Mouse (Mus musculus): ENCODE results near the gene Tacc2. TPM values are rescaled to one million over a fixed set of nuclear protein-coding genes. Genes with fewer than 3 reads are reported as not detected.

The Tacc2 gene
- polyA plus RNA-seq, 1 experiment from 2014 or later, result 2.6 TPM

DNA sequence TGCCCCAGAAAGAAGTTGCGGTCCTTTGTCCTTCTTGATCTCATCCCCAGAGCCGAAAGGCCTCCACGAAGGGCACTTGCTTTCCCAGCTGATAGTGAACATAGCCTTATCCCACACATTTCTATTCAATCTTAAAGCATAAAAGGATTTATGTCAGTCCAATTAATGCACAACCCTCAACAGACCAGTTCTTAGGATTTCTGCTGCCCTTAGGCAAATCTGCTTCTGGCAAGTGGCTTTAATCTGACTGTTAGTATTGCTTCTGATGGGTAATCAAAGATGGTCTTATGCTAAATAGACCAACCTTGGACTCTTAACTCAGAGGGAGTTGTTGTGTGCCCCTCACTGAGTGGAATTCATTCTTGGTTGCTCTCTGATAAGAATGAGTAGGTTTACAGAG is 40.4 kb downstream of the Tacc2 start:
- no peak overlapping the region for H3K9ac ChIP-seq
- no peak overlapping the region for H3K4me3 ChIP-seq (replicated peaks)
- no peak overlapping the region for H3K4me2 ChIP-seq
- no peaks in the 10 kb centered on the region for H3K4me1 ChIP-seq (replicated peaks)
- H3K9me3 ChIP-seq (replicated peaks), result no peaks in the 10 kb centered on the region
- no peaks in the 10 kb centered on the region for H3K36me3 ChIP-seq (replicated peaks)
- H3K27me3 ChIP-seq, result no peaks in the 10 kb centered on the region
- ATAC-seq (ENCODE audit: insufficient read depth), result no peak
- 76% methylated on average over 3 of the region's 3 CpGs for WGBS (ENCODE audit: insufficient replicate concordance)
- no peak overlapping the region for H3K27ac ChIP-seq (replicated peaks)

DNA sequence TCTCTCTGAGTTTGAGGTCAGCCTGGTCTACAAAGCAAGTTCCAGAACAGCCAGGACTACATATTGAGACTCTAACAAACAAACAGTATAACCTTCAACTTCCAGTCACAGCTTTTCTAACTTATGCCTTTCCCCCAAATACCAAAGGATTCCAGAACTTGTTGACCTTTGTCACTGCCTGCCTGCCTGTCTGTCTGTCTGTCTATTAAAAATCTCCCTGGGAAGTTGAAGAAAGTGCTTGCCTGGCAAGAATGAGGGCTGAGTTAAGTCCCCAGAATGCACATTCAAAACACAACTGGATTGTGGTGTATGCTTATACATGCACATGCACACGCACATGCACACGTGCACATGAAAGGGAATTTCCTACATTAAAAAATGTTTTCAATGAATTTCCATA is 43.8 kb downstream of the Tacc2 start:
- 83% methylated on average over 2 of the region's 2 CpGs for WGBS (ENCODE audit: insufficient replicate concordance)
- H3K4me1 ChIP-seq (replicated peaks), result no peaks in the 10 kb centered on the region
- no peak overlapping the region for H3K9ac ChIP-seq
- H3K4me2 ChIP-seq, result no peak overlapping the region
- H3K27ac ChIP-seq (replicated peaks), result no peak overlapping the region
- no peaks in the 10 kb centered on the region for H3K36me3 ChIP-seq (replicated peaks)
- ATAC-seq (ENCODE audit: insufficient read depth), result no peak
- H3K9me3 ChIP-seq (replicated peaks), result no peaks in the 10 kb centered on the region
- no peaks in the 10 kb centered on the region; the same call in 1 of the 2 replicates for H3K27me3 ChIP-seq
- H3K4me3 ChIP-seq (replicated peaks), result no peak overlapping the region

DNA sequence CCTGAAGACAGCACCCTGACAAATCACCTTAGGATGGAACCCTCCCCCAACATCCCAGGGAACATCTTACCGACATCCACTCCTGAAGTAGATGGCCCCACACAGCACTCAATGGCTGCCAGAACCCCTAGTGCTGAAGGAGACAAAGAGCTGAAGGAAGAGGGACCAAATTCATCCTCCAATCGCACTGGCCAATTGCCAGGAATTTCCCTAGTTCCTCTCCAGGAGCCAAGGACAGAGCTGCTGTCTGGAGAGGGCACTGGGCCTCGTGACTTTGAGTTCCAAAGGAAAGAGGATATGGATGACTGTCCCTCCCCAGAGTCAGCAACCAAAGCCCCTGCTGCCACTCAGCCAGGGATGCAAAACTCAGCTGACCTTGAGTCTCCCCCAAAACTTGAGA is 44.7 kb downstream of the Tacc2 start:
- no peak overlapping the region for H3K9ac ChIP-seq
- no peak overlapping the region for H3K4me3 ChIP-seq (replicated peaks)
- no peak for ATAC-seq (ENCODE audit: insufficient read depth)
- no peak overlapping the region for H3K27ac ChIP-seq (replicated peaks)
- WGBS (ENCODE audit: insufficient replicate concordance), result 29% methylated on average over 3 of the region's 3 CpGs
- no peaks in the 10 kb centered on the region for H3K36me3 ChIP-seq (replicated peaks)
- H3K9me3 ChIP-seq (replicated peaks), result no peaks in the 10 kb centered on the region
- H3K27me3 ChIP-seq, result no peaks in the 10 kb centered on the region; the same call in 1 of the 2 replicates
- H3K4me2 ChIP-seq, result no peak overlapping the region
- H3K4me1 ChIP-seq (replicated peaks), result no peaks in the 10 kb centered on the region

DNA sequence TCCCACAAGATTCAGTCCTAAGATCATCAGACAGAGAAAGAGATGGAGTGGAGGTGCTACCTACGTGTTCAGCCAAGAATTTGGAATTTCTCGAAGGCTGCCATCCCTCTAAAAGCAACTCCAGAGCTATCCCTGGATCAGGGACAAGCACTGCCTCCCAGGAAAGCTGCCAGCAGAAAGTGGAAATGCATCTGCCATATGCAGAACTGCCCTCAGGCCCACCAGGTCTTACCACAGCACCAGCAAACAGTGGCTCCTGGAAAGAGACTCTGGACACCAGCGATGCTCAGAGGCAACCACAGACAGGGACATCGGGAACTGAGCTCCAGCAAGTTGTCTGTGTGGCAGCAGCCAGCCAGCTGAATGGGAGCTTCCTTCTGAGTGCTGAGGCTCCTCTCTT is 45.1 kb downstream of the Tacc2 start:
- no peak for ATAC-seq (ENCODE audit: insufficient read depth)
- H3K27ac ChIP-seq (replicated peaks), result no peak overlapping the region
- H3K4me3 ChIP-seq (replicated peaks), result no peak overlapping the region
- no peaks in the 10 kb centered on the region for H3K36me3 ChIP-seq (replicated peaks)
- H3K9me3 ChIP-seq (replicated peaks), result no peaks in the 10 kb centered on the region
- WGBS (ENCODE audit: insufficient replicate concordance), result 38% methylated on average over 4 of the region's 4 CpGs
- H3K27me3 ChIP-seq, result no peaks in the 10 kb centered on the region; the same call in 1 of the 2 replicates
- no peak overlapping the region for H3K4me2 ChIP-seq
- H3K9ac ChIP-seq, result no peak overlapping the region
- no peaks in the 10 kb centered on the region for H3K4me1 ChIP-seq (replicated peaks)

DNA sequence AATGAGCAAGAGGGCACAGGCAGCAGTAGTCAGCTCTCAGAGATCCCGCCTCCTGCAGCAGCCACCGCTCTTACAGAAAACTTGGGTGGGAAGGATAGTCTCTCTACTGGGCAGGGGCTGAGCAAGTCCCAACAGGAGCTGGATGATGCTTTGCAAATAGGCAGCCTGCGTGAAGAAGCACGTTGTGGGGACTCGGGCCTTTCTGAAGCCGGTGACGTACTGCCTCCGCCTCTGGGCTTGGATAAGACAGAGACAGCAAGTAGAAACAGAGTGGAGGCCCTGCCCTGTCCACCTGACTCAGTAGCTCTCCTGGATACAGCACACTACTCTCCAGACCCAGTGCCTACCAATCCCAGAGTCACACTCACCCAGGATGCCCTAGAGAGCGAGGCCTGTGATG is 47.1 kb downstream of the Tacc2 start:
- no peaks in the 10 kb centered on the region for H3K9me3 ChIP-seq (replicated peaks)
- no peaks in the 10 kb centered on the region for H3K4me1 ChIP-seq (replicated peaks)
- H3K27ac ChIP-seq (replicated peaks), result no peak overlapping the region
- H3K4me3 ChIP-seq (replicated peaks), result no peak overlapping the region
- no peaks in the 10 kb centered on the region for H3K36me3 ChIP-seq (replicated peaks)
- H3K27me3 ChIP-seq, result no peaks in the 10 kb centered on the region; the same call in 1 of the 2 replicates
- no peak overlapping the region for H3K9ac ChIP-seq
- H3K4me2 ChIP-seq, result no peak overlapping the region
- ATAC-seq (ENCODE audit: insufficient read depth), result no peak
- 72% methylated on average over 9 of the region's 9 CpGs for WGBS (ENCODE audit: insufficient replicate concordance)

DNA sequence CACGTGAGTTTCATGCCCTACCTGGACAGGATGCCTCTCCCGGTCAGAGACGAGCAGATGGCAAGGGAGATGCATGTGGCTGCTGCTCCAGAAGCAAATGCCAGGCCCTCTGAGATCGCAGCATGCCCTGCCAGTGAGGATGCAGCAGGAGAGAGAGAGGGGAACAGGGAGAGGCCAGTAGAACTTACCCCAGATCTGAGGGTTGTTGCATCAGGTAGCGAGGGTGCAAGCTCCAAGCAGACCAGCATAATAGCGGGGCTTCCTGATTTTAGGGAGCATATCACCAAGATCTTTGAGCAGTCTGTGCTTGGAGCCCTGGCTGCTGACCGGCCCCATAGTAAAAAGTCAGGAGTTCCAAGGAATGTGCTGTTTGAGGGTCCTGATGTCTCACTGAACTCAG is 48.1 kb downstream of the Tacc2 start:
- Histone ChIP-seq H3K27me3 (no peaks in the 10 kb centered on the region; the same call in 1 of the 2 replicates), H3K36me3 (replicated peaks) (no peaks in the 10 kb centered on the region), H3K27ac (replicated peaks) (no peak overlapping the region), H3K9me3 (replicated peaks) (no peaks in the 10 kb centered on the region), H3K4me3 (replicated peaks) (no peak overlapping the region), H3K4me1 (replicated peaks) (no peaks in the 10 kb centered on the region), H3K9ac (no peak overlapping the region), H3K4me2 (no peak overlapping the region)
- 51% methylated on average over 7 of the region's 7 CpGs for WGBS (ENCODE audit: insufficient replicate concordance)
- ATAC-seq (ENCODE audit: insufficient read depth), result no peak

DNA sequence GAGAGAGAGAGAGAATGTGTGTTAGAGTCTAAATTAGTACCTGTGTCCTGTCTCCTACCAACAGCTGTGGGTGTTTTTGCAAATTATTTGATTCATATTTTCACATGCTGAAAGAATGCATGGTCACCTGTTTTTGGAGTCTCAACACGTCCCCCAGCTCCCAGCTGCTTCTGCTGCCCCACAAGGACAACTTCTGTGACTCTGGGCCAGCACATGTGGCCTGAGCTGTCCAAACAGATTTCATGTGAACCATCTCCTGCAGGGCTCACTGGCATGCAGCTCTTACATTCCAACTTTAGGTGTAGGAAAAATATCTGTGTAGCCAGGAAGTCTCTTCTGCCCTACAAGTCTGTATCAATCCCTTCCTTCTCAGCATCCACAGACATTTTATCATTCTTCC is 51.4 kb downstream of the Tacc2 start:
- 15% methylated on average over 1 of the region's 1 CpGs for WGBS (ENCODE audit: insufficient replicate concordance)
- Histone ChIP-seq H3K36me3 (replicated peaks) (no peaks in the 10 kb centered on the region), H3K27me3 (no peaks in the 10 kb centered on the region; the same call in 1 of the 2 replicates), H3K4me2 (no peak overlapping the region), H3K4me1 (replicated peaks) (0 out of 2 replicates have a peak, but pooled peaks cover 4% of the 10 kb centered on the region), H3K9me3 (replicated peaks) (no peaks in the 10 kb centered on the region), H3K4me3 (replicated peaks) (no peak overlapping the region), H3K9ac (no peak overlapping the region), H3K27ac (replicated peaks) (no peak overlapping the region)
- no peak for ATAC-seq (ENCODE audit: insufficient read depth)

DNA sequence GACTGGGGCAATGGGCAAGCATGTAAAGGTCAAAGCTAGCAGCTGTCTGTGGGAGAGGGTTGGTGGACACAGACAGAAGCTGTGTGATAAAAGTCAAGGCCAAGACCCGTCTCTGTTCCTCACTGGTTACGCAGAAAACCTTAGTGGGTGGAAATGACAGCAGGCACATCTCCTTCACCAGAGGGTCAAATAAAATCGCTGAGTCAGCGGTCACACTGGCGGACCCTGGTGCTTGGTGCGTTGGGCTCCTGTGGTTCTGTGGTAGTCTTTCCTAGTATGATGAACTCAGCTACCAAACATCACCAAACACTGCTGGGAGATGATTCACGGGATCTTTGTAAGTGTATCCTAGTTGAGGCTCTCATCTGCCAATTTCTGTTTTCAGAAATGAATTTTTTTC is 52.8 kb downstream of the Tacc2 start:
- H3K4me2 ChIP-seq, result no peak overlapping the region
- WGBS (ENCODE audit: insufficient replicate concordance), result 66% methylated on average over 7 of the region's 7 CpGs
- no peaks in the 10 kb centered on the region for H3K36me3 ChIP-seq (replicated peaks)
- H3K4me3 ChIP-seq (replicated peaks), result no peak overlapping the region
- no peaks in the 10 kb centered on the region; the same call in 1 of the 2 replicates for H3K27me3 ChIP-seq
- no peak overlapping the region for H3K9ac ChIP-seq
- H3K9me3 ChIP-seq (replicated peaks), result no peaks in the 10 kb centered on the region
- H3K27ac ChIP-seq (replicated peaks), result no peak overlapping the region
- ATAC-seq (ENCODE audit: insufficient read depth), result no peak
- 0 out of 2 replicates have a peak, but pooled peaks cover 4% of the 10 kb centered on the region for H3K4me1 ChIP-seq (replicated peaks)

DNA sequence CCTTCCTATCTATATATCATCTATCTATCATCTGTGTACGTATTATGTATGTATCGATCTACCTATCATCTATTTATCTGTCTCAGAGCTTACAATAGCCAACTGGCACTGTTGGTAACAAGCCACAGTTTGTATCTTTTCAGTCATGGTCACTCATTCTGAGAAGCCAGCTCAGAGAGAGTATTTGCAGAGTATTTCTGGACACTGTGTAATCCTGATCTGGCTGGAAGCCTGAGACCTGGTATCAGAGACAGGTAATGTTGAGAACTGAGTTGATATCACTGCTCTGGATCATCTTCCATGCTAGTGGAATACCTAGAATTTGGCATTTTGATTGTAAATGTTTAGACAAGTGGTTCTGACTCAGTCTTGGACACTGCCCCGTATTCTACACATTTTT is 53.7 kb downstream of the Tacc2 start:
- H3K9me3 ChIP-seq (replicated peaks), result no peaks in the 10 kb centered on the region
- H3K4me1 ChIP-seq (replicated peaks), result 0 out of 2 replicates have a peak, but pooled peaks cover 4% of the 10 kb centered on the region
- H3K9ac ChIP-seq, result no peak overlapping the region
- no peak overlapping the region for H3K27ac ChIP-seq (replicated peaks)
- ATAC-seq (ENCODE audit: insufficient read depth), result no peak
- H3K4me2 ChIP-seq, result no peak overlapping the region
- no peaks in the 10 kb centered on the region for H3K27me3 ChIP-seq
- H3K4me3 ChIP-seq (replicated peaks), result no peak overlapping the region
- H3K36me3 ChIP-seq (replicated peaks), result no peaks in the 10 kb centered on the region
- 66% methylated on average over 3 of the region's 3 CpGs for WGBS (ENCODE audit: insufficient replicate concordance)

DNA sequence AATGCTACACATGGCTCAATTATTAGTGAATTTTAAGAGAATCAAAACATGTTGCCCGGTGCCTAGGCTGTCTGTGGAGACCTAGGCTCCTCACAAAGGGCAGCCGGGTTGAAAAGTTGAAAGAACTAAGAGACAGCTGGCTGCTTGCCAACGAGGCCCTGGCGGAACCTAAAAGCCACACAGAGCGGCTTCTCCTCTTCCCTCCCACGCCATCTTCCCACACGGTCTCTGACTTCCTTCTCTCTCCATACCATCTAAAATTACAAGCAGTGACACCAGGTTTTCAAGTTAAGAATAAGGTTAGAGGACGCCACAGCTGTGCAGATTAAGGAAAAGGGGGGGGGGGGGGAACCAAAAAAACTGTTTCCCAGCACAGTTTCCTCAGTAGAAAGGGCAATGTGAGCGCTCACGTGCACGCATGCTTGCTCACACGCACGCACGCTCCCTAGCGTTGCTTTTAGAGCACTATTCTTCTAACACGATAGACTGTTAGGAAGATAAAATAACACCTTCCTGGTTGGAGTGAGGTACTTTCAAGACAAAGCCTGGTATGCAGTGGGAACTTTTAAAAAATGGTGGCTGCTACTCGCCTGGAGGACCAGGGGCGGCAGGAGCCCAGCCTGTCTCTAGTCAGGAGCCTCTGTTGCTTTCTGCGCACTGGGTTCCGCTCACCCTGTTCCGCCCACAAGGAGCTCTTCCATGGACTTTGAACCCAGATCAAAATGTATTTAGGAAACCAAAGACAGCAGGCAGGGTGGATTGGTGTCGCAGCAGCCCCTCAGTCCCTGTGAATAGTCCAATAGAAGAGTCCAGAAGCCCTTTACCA is 54.5 kb downstream of the Tacc2 start:
- 0 out of 2 replicates have a peak, but pooled peaks cover 4% of the 10 kb centered on the region for H3K4me1 ChIP-seq (replicated peaks)
- H3K36me3 ChIP-seq (replicated peaks), result no peaks in the 10 kb centered on the region
- WGBS (ENCODE audit: insufficient replicate concordance), result 53% methylated on average over 22 of the region's 22 CpGs
- H3K4me2 ChIP-seq, result no peak overlapping the region
- H3K9me3 ChIP-seq (replicated peaks), result no peaks in the 10 kb centered on the region
- no peak overlapping the region for H3K4me3 ChIP-seq (replicated peaks)
- no peak overlapping the region for H3K27ac ChIP-seq (replicated peaks)
- no peaks in the 10 kb centered on the region for H3K27me3 ChIP-seq
- ATAC-seq (ENCODE audit: insufficient read depth), result no peak
- no peak overlapping the region for H3K9ac ChIP-seq

DNA sequence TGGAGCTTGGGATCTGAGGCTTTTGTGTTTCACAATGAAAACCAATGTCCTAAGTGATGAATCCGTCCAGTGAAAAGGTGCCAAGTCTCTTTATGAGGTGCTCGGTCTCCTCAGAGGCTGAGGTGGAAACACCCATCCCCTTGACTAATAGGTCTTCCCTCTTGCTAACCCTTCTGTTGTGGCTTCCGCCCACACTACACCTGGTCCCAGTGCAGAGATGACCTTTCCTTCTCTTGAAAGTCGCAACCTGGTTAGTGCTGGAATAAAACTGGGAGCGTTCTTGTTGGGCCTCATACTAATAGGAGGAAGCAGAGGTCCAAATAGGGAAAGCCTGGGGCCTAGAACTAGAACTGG is 55.1 kb downstream of the Tacc2 start:
- no peak for ATAC-seq (ENCODE audit: insufficient read depth)
- H3K9ac ChIP-seq, result no peak overlapping the region
- WGBS (ENCODE audit: insufficient replicate concordance), result 70% methylated on average over 5 of the region's 5 CpGs
- H3K36me3 ChIP-seq (replicated peaks), result no peaks in the 10 kb centered on the region
- no peaks in the 10 kb centered on the region for H3K9me3 ChIP-seq (replicated peaks)
- no peak overlapping the region for H3K27ac ChIP-seq (replicated peaks)
- no peak overlapping the region for H3K4me3 ChIP-seq (replicated peaks)
- H3K27me3 ChIP-seq, result no peaks in the 10 kb centered on the region
- no peak overlapping the region for H3K4me2 ChIP-seq
- H3K4me1 ChIP-seq (replicated peaks), result 0 out of 2 replicates have a peak, but pooled peaks cover 4% of the 10 kb centered on the region
